Mouse (Mus musculus) myocyte (in vitro differentiated cells): ENCODE results near the gene Nkx2-3.

ENCODE experiments used
- E2F4 ChIP-seq: IDR thresholded peaks from one replicate; pipeline ENCODE4 v1.6.1; 2011; ENCODE audit warnings: mild to moderate bottlenecking, control low read depth, moderate library complexity; ENCODE audit not compliant: insufficient read depth
- MAX ChIP-seq: IDR thresholded peaks from one replicate; pipeline ENCODE4 v1.6.1; 2011; ENCODE audit warnings: low read depth, mild to moderate bottlenecking, control low read depth
- MYOD1 ChIP-seq, 3 experiments: IDR thresholded peaks; one replicate each; pipeline ENCODE4 v1.6.1; 2011; ENCODE audit warnings: control low read depth in 2 of 3, low read depth in 2 of 3, mild to moderate bottlenecking in 2 of 3, moderate library complexity in 1 of 3; ENCODE audit not compliant: insufficient read length in 2 of 3, control insufficient read depth in 1 of 3
- POLR2A ChIP-seq: IDR thresholded peaks from one replicate; pipeline ENCODE4 v1.6.1; 2011; ENCODE audit warnings: low read depth, mild to moderate bottlenecking, control low read depth, moderate library complexity; ENCODE audit not compliant: insufficient read length
- POLR2AphosphoS2 ChIP-seq: IDR thresholded peaks from one replicate; pipeline ENCODE4 v1.6.1; 2011; ENCODE audit warnings: low read depth, control low read depth; ENCODE audit not compliant: insufficient read length
- SRF ChIP-seq: IDR thresholded peaks from one replicate; pipeline ENCODE4 v1.6.1; 2011; ENCODE audit warnings: low read depth; ENCODE audit not compliant: control insufficient read depth, insufficient read length
- TCF3 ChIP-seq: IDR thresholded peaks from one replicate; pipeline ENCODE4 v1.6.1; 2011; ENCODE audit warnings: low read depth, control low read depth; ENCODE audit not compliant: insufficient read length
- USF1 ChIP-seq: IDR thresholded peaks from one replicate; pipeline ENCODE4 v1.6.1; 2011; ENCODE audit warnings: low read depth, mild to moderate bottlenecking, control low read depth, moderate library complexity

- no peak for TF ChIP-seq MYOD1 (IDR thresholded peaks at IDR 0.05; ENCODE audit: control insufficient read depth in 1 of 3, insufficient read length in 2 of 3, low read depth in 2 of 3)
- no peak for TF ChIP-seq POLR2AphosphoS2
- no peak for TF ChIP-seq POLR2A
- no peak for TF ChIP-seq USF1
- TF ChIP-seq E2F4: no peak
- TF ChIP-seq SRF: no peak
- TF ChIP-seq MAX: no peak
- no peak for TF ChIP-seq TCF3
These were observed 3.7 kb downstream of the Nkx2-3 start for GRCm38 (mm10) chr19:43615571-43616414.
